Mouse (Mus musculus): ENCODE results near the gene Syn3.

DNA sequence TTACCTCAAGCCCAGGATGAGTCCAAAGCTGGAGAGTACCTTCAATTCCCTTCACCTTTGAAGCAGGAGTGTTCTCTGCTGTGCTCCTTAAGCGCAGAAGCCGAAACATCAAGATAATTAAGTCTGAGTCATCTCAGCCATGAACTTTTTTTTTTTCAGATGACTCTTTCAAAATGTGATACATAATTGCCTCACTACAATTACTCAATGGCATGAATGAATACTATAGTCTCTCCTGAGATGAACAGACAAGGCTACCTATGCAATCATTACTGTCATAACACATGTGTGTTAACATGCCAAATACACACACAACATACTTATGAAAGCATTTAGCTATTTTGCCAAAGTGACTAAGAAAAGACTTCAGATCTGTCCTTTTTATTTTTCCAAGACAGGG, 486.9 kb downstream of the Syn3 start, which contains the start of gene Bpifc:
- TF ChIP-seq MAFK (IDR thresholded peaks at IDR 0.05; ENCODE audit: insufficient read depth, low read depth, low read length): no peak
- TF ChIP-seq ZNF384 (IDR thresholded peaks at IDR 0.05; ENCODE audit: low read depth, low read length): no peak
- TF ChIP-seq HCFC1 (IDR thresholded peaks at IDR 0.05; ENCODE audit: borderline replicate concordance, insufficient read depth, low read length): no peak
- TF ChIP-seq ZC3H11A (IDR thresholded peaks at IDR 0.05; ENCODE audit: borderline replicate concordance, low read depth, low read length): no peak
- no peak for TF ChIP-seq CHD2 (IDR thresholded peaks at IDR 0.05; ENCODE audit: low read depth, low read length)
